In the genomic region with DNA sequence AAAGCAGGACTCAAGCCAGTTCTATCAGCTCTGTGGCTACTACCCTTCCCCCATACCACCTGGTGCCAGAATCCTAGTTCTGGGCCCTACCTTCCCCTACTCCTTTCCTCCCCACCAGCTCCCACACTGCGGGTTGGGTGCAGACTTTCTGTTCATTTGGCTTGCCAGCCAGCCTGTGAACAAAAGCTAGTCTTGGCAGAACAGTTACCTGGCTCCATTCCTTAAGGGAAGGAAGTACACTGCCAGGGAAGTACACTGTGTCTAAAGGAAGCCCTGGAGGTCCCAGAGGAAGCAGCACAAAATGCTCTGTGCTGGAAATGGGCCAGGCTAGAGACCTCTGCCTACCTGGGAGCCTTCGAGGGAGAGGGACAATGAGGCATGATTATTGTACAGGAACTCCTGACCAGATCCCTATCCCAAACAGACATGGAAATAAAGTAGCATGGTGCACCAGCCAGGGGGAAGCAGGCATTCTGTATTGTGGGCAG, we compare ENCODE assay signal across 8 mouse cellular contexts. TPM values are rescaled to one million over a fixed set of nuclear protein-coding genes. Genes with fewer than 3 reads are reported as not detected.
A peak's percentile ranks its signal among the peaks of the same experiment; 100 is the strongest.
DNase-seq lines count a peak whose midpoint lies in the region; ATAC-seq lines count a peak whose summit lies in the region.

TSS of gene Lao1 (plus strand) at position 438 of the 488 bp plus-strand sequence.

- peak; percentile 9 for DNase-seq in adrenal gland, postnatal 10 days
- DNase-seq in adrenal gland, postnatal 4 days (ENCODE audit: low spot score in 2 of 2), result no peak
- DNase-seq in layer of hippocampus, adult 11-12 months (ENCODE audit: low spot score), result peak; percentile 31
- no peak for DNase-seq in layer of hippocampus, postnatal 25 days (ENCODE audit: extremely low spot score in 1 of 2, low spot score in 1 of 2)
- DNase-seq in heart, postnatal 25 days (ENCODE audit: low spot score), result peak; percentile 42
- peak; percentile 32 for DNase-seq in lung, postnatal 14 days
- DNase-seq in spleen, postnatal 36 days (ENCODE audit: low spot score in 2 of 2), result no peak

- ATAC-seq in megakaryocyte, adult 5-6 weeks (ENCODE audit: poor library complexity, severe bottlenecking), result no peak

- intact Hi-C loops in heart, postnatal 25 days (cut with DNase I), result no loop called here

RNA-seq across cellular contexts. Expression of gene Lao1, which starts in this region (rescaled TPM):
- total RNA-seq in adrenal gland, postnatal 10 days (2021), result under 1 TPM in 1 of 2 experiments, not detected in 1; 0.30 TPM
- total RNA-seq in adrenal gland, postnatal 4 days (2021), result not detected
- total RNA-seq in layer of hippocampus, postnatal 25 days (2021), result 1 to 10 TPM in 1 of 2 experiments, under 1 TPM in 1; 0.96 to 1.1 TPM
- under 1 TPM; 0.18 to 0.34 TPM for total RNA-seq in heart, postnatal 25 days (2021)
- not detected in 2 replicates for total RNA-seq in megakaryocyte, adult 5-6 weeks (2015)
- total RNA-seq in megakaryocyte, adult 5-6 weeks (2017), result not detected in 2 replicates

Comparison
In these comparisons a context has a peak if more than half of its experiments do, and no peak if none do; other contexts are left out.
1. DNase-seq: peak in layer of hippocampus, adult 11-12 months (single experiment) and lung, postnatal 14 days (single experiment); none in adrenal gland, postnatal 4 days (0 of 2), layer of hippocampus, postnatal 25 days (0 of 2) and spleen, postnatal 36 days (0 of 2).
2. Peak in DNase-seq in adrenal gland, postnatal 10 days; RNA of the gene not detected or under 1 TPM.
3. Peak in DNase-seq in heart, postnatal 25 days; RNA of the gene not detected or under 1 TPM.